Mouse (Mus musculus) heart, embryonic 14.5 days (tissue): ENCODE data around the gene Olfr490. TPM values are rescaled to one million over a fixed set of nuclear protein-coding genes. Genes with fewer than 3 reads are reported as not detected.

Source experiments
- ATAC-seq: fragments of 200-750 bp; cut with Nextera tagmentation; 2 replicates; pipeline ENCODE4 v1.8.0; 2017; ENCODE audit warnings: low read depth, moderate TSS enrichment; ENCODE audit not compliant: insufficient number of reproducible peaks, insufficient read depth, low FRiP score
- H3K27ac ChIP-seq, 2 experiments: fragments of 200-500 bp in 1 of 2; fragments of 300-500 bp in 1 of 2; sonication (generic) in 1 of 2; replicated peaks in 1 of 2; 2 replicates each; pipeline ENCODE4 v1.5.1; 2012 to 2014; ENCODE audit warnings: low read depth in 2 of 2, low read length in 2 of 2, control low read depth in 1 of 2, mild to moderate bottlenecking in 1 of 2, mixed read lengths in 1 of 2; ENCODE audit not compliant: control insufficient read depth in 1 of 2, insufficient read depth in 1 of 2
- H3K27me3 ChIP-seq: fragments of 300-500 bp; sonication (generic); 2 replicates; pipeline ENCODE4 v1.6.1; 2014; ENCODE audit warnings: mild to moderate bottlenecking, low read length, control low read depth; ENCODE audit not compliant: control insufficient read depth, insufficient read depth
- H3K36me3 ChIP-seq: fragments of 300-500 bp; sonication (generic); 2 replicates; pipeline ENCODE4 v1.6.1; 2014; ENCODE audit warnings: mild to moderate bottlenecking, control low read depth, low read length, mixed read lengths; ENCODE audit not compliant: control insufficient read depth, insufficient read depth
- H3K4me1 ChIP-seq, 2 experiments: fragments of 200-500 bp in 1 of 2; fragments of 300-500 bp in 1 of 2; sonication (generic) in 1 of 2; 2 replicates each; pipeline ENCODE4 v1.6.1; 2012 to 2014; ENCODE audit warnings: low read length in 2 of 2, control low read depth in 1 of 2, mixed read lengths in 1 of 2; ENCODE audit not compliant: control insufficient read depth in 2 of 2, insufficient read depth in 2 of 2
- H3K4me2 ChIP-seq: fragments of 300-500 bp; sonication (generic); 2 replicates; pipeline ENCODE4 v1.6.1; 2014; ENCODE audit warnings: mild to moderate bottlenecking, low read length
- H3K4me3 ChIP-seq, 2 experiments: fragments of 200-500 bp in 1 of 2; fragments of 300-500 bp in 1 of 2; sonication (generic) in 1 of 2; 2 replicates each; pipeline ENCODE4 v1.5.1; 2012 to 2014; ENCODE audit warnings: low read length in 2 of 2, mild to moderate bottlenecking in 2 of 2, control low read depth in 1 of 2, low read depth in 1 of 2, moderate library complexity in 1 of 2; ENCODE audit not compliant: control insufficient read depth in 1 of 2, insufficient read depth in 1 of 2
- H3K9ac ChIP-seq: fragments of 300-500 bp; sonication (generic); 2 replicates; pipeline ENCODE4 v1.6.1; 2014; ENCODE audit warnings: mild to moderate bottlenecking, low read length
- H3K9me3 ChIP-seq: fragments of 300-500 bp; sonication (generic); 2 replicates; pipeline ENCODE4 v1.6.1; 2016; ENCODE audit warnings: low read length, control low read depth; ENCODE audit not compliant: control insufficient read depth
- WGBS: fragments of 180-500 bp; shearing (Covaris S2); extraction: QIAGEN DNeasy Blood & Tissue Kit; methylation state at CpG from one replicate; pipeline ENCODE4 v1.1.7; 2014; 5-methylcytosine and 5-hydroxymethylcytosine counted together
- polyA plus RNA-seq: library from polyadenylated mRNA; unstranded; fragments of >200 nt; fragmentation: Nextera tagmentation; extraction: Ambion mirVana; gene quantifications from 2 replicates; pipeline ENCODE4 v1.2.1, GENCODE M21; 2014

The Olfr490 gene
- not detected in 2 replicates for polyA plus RNA-seq

DNA sequence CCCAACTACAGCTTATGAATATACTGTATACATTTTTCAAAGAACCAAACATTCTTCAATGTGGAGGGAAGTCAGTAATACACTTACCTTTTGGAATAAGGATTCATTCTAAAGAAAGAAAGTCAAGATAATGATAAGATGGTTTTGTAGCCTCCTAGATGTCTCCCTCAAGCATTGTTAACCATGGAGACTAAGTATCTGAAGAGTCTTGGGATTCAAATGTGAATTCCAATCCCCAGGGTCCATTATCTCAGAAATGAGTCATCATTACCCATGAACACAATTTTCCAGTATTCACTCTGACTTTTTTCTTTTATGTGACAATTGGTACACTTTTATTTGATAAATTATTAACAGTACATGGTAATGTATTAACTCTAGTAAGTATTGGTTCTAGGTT is at the start of gene Olfr490:
Gene Olfr490, minus strand, starts transcription at position 101 of the 400 bp plus-strand sequence.
- no peak within 1 kb of the TSS for H3K27ac ChIP-seq
- no peaks in the 10 kb centered on the region for H3K36me3 ChIP-seq
- no peak within 1 kb of the TSS for H3K4me3 ChIP-seq
- H3K9ac ChIP-seq, result no peak within 1 kb of the TSS
- no peaks in the 10 kb centered on the region for H3K9me3 ChIP-seq
- H3K27me3 ChIP-seq, result no peaks in the 10 kb centered on the region
- no peak within 1 kb of the TSS for H3K4me2 ChIP-seq
- H3K4me1 ChIP-seq, result no peaks in the 10 kb centered on the region
- ATAC-seq, result no peak

GRCm38 (mm10) chr7:108323574-108323973 is 34.8 kb upstream of the Olfr490 start, which contains the start of gene Olfr492:
TSS of gene Olfr492 (minus strand) at chr7:108323674.
- WGBS, result 68% methylated on average over 2 of the region's 2 CpGs

DNA sequence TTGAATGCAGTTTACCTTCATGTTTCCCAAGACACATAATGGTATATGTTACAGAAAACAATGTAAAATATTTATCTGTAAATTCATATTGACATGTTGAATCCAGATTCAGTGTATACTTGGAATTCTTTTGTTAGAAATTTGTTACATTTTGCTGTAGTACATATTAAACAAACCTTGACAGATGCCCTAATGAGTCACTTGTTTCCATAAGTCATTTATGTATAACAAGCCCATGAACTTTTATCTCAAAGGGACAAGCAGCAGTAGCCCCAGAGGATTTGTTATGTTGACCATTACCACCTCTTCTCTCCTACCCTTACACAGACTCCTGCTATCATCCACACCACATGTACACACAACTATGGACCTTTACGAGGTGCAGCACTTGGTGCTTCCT is 24.4 kb upstream of the Olfr490 start, which contains the start of gene Olfr491:
Gene Olfr491, plus strand, starts transcription at position 301 of the 400 bp plus-strand sequence.
- Histone ChIP-seq H3K36me3 (no peaks in the 10 kb centered on the region), H3K4me1 (no peaks in the 10 kb centered on the region), H3K27ac (no peak within 1 kb of the TSS), H3K27me3 (no peaks in the 10 kb centered on the region), H3K9me3 (no peaks in the 10 kb centered on the region), H3K9ac (no peak within 1 kb of the TSS), H3K4me3 (no peak within 1 kb of the TSS), H3K4me2 (no peak within 1 kb of the TSS)
- 72% methylated on average over 1 of the region's 1 CpGs for WGBS
- ATAC-seq, result no peak

More at GRCm38 (mm10) chr7:108323574-108323973, 34.8 kb upstream of the Olfr490 start, which contains the start of gene Olfr492:
- Histone ChIP-seq H3K4me1 (no peaks in the 10 kb centered on the region), H3K9me3 (no peaks in the 10 kb centered on the region), H3K27ac (no peak within 1 kb of the TSS), H3K4me3 (no peak within 1 kb of the TSS), H3K36me3 (no peaks in the 10 kb centered on the region), H3K27me3 (no peaks in the 10 kb centered on the region), H3K9ac (no peak within 1 kb of the TSS), H3K4me2 (no peak within 1 kb of the TSS)
- ATAC-seq, result no peak

GRCm38 (mm10) chr7:108258247-108258646 is 30.5 kb downstream of the Olfr490 start, which contains the start of gene Olfr488:
TSS of gene Olfr488 (minus strand) at chr7:108258347.
- H3K36me3 ChIP-seq, result no peaks in the 10 kb centered on the region
- H3K9ac ChIP-seq, result no peak within 1 kb of the TSS
- H3K4me2 ChIP-seq, result no peak within 1 kb of the TSS
- no peaks in the 10 kb centered on the region for H3K27me3 ChIP-seq
- H3K4me1 ChIP-seq, result no peaks in the 10 kb centered on the region
- H3K9me3 ChIP-seq, result peaks cover 3% of the 10 kb centered on the region; the same call in 1 of the 2 replicates
- no peak for ATAC-seq
- H3K4me3 ChIP-seq, result no peak within 1 kb of the TSS
- H3K27ac ChIP-seq, result no peak within 1 kb of the TSS

Other genes with a start within 250 kb of the Olfr490 start
- gene Olfr479, start 238.2 kb downstream of the Olfr490 start, polyA plus RNA-seq, result not detected in 2 replicates
- gene Olfr480, start 221.6 kb downstream of the Olfr490 start, polyA plus RNA-seq, result not detected in 2 replicates
- gene Olfr481, start 209.1 kb downstream of the Olfr490 start, polyA plus RNA-seq, result not detected in 2 replicates
- 0.09 TPM in 1 of 2 replicates, not detected in the other for gene Olfr482, start 191.3 kb downstream of the Olfr490 start, polyA plus RNA-seq
- not detected in 2 replicates for gene Olfr483, start 188.1 kb downstream of the Olfr490 start, polyA plus RNA-seq
- gene Olfr484, start 161.5 kb downstream of the Olfr490 start, polyA plus RNA-seq, result not detected in 2 replicates
- not detected in 2 replicates for gene Olfr485, start 129.1 kb downstream of the Olfr490 start, polyA plus RNA-seq
- not detected in 2 replicates for gene Olfr486, start 116.2 kb downstream of the Olfr490 start, polyA plus RNA-seq
- gene Olfr487, start 74.3 kb downstream of the Olfr490 start, polyA plus RNA-seq, result not detected in 2 replicates
- gene Olfr488, start 30.6 kb downstream of the Olfr490 start, polyA plus RNA-seq, result not detected in 2 replicates
- not detected in 2 replicates for gene Olfr491, start 24.5 kb upstream of the Olfr490 start, polyA plus RNA-seq
- gene Olfr492, start 34.7 kb upstream of the Olfr490 start, polyA plus RNA-seq, result not detected in 2 replicates
- not detected in 2 replicates for gene Olfr493, start 58.0 kb upstream of the Olfr490 start, polyA plus RNA-seq
- gene Olfr494, start 76.4 kb upstream of the Olfr490 start, polyA plus RNA-seq, result not detected in 2 replicates
- gene Olfr495, start 104.2 kb upstream of the Olfr490 start, polyA plus RNA-seq, result not detected in 2 replicates
- not detected in 2 replicates for gene Olfr497, start 131.5 kb upstream of the Olfr490 start, polyA plus RNA-seq
- gene Olfr498, start 176.4 kb upstream of the Olfr490 start, polyA plus RNA-seq, result not detected in 2 replicates
- gene Olfr502, start 236.1 kb upstream of the Olfr490 start, polyA plus RNA-seq, result not detected in 2 replicates